Mouse (Mus musculus) ES-E14 (cell line): ENCODE measurements around the gene Ap1s1. TPM values are rescaled to one million over a fixed set of nuclear protein-coding genes. Genes with fewer than 3 reads are reported as not detected.

Experiments used
- DNase-seq: peaks from one replicate; pipeline ENCODE4 v3.0.0-alpha.2; 2013; ENCODE audit warnings: low read depth, low spot score
- H3K27ac ChIP-seq: 2 replicates; pipeline ENCODE4 v1.5.1; 2012; ENCODE audit warnings: low read depth, mild to moderate bottlenecking, low read length, moderate library complexity, mixed read lengths; ENCODE audit not compliant: poor library complexity, insufficient read depth, severe bottlenecking
- H3K36me3 ChIP-seq: 2 replicates; pipeline ENCODE4 v1.6.1; 2012; ENCODE audit warnings: mild to moderate bottlenecking, low read length, moderate library complexity, mixed read lengths; ENCODE audit not compliant: control insufficient read depth, poor library complexity, insufficient read depth, severe bottlenecking
- H3K4me1 ChIP-seq, 2 experiments: fragments of 150-350 bp in 1 of 2; sonication (generic) in 1 of 2; 2 replicates each; pipeline ENCODE4 v1.6.1; 2012; ENCODE audit warnings: low read length in 2 of 2, mild to moderate bottlenecking in 1 of 2, mixed read lengths in 1 of 2; ENCODE audit not compliant: control insufficient read depth in 2 of 2, insufficient read depth in 2 of 2, poor library complexity in 1 of 2
- H3K4me3 ChIP-seq, 2 experiments: fragments of 150-350 bp in 1 of 2; sonication (generic) in 1 of 2; 2 replicates each; pipeline ENCODE4 v1.5.1; 2012; ENCODE audit warnings: low read length in 2 of 2, low read depth in 1 of 2, mild to moderate bottlenecking in 1 of 2, mixed read lengths in 1 of 2; ENCODE audit not compliant: insufficient read depth in 1 of 2, poor library complexity in 1 of 2, severe bottlenecking in 1 of 2
- H3K9ac ChIP-seq: 2 replicates; pipeline ENCODE4 v1.6.1; 2012; ENCODE audit warnings: low read depth, mild to moderate bottlenecking, low read length, mixed read lengths; ENCODE audit not compliant: poor library complexity, insufficient read depth, severe bottlenecking
- H3K9me3 ChIP-seq: fragments of 150-350 bp; sonication (generic); 2 replicates; pipeline ENCODE4 v1.6.1; 2012; ENCODE audit warnings: low read depth, mild to moderate bottlenecking, low read length; ENCODE audit not compliant: control insufficient read depth, insufficient read depth
- CHD2 ChIP-seq: IDR thresholded peaks from 2 replicates; pipeline ENCODE4 v1.6.1; 2014; ENCODE audit warnings: mild to moderate bottlenecking, low read depth, low read length, inconsistent platforms
- HCFC1 ChIP-seq: IDR thresholded peaks from 2 replicates; pipeline ENCODE4 v1.6.1; 2012; ENCODE audit warnings: low read length, inconsistent platforms, borderline replicate concordance; ENCODE audit not compliant: insufficient read depth
- MAFK ChIP-seq: IDR thresholded peaks from 2 replicates; pipeline ENCODE4 v1.6.1; 2014; ENCODE audit warnings: mild to moderate bottlenecking, low read depth, low read length, inconsistent platforms; ENCODE audit not compliant: insufficient read depth
- ZC3H11A ChIP-seq: IDR thresholded peaks from 2 replicates; pipeline ENCODE4 v1.6.1; 2012; ENCODE audit warnings: low read depth, mild to moderate bottlenecking, inconsistent platforms, low read length, borderline replicate concordance
- ZNF384 ChIP-seq: IDR thresholded peaks from 2 replicates; pipeline ENCODE4 v1.6.1; 2012; ENCODE audit warnings: low read depth, low read length, inconsistent platforms
- in situ Hi-C, 2 experiments: fragments of 600-800 bp; cut with MboI; formaldehyde crosslinking; loops; one replicate each; pipeline ENCODE4 v1.15.1; 2025; ENCODE audit warnings: low sequenced_read_pairs in 2 of 2, inconsistent platforms in 1 of 2; ENCODE audit not compliant: unreplicated experiment in 2 of 2
- total RNA-seq: library from RNA; depleted of rRNA; stranded (reverse); fragments of 300-350 nt; gene quantifications from 2 replicates; pipeline ENCODE4 v1.2.3, GENCODE M21; 2012; rRNA removed

The Ap1s1 gene
- total RNA-seq, 1 experiment = 112 TPM

- in situ Hi-C loops = no loop called here
- no peak for DNase-seq
These were observed 57.5 kb downstream of the Ap1s1 start for GRCm38 (mm10) chr5:136988420-136988819.

DNA sequence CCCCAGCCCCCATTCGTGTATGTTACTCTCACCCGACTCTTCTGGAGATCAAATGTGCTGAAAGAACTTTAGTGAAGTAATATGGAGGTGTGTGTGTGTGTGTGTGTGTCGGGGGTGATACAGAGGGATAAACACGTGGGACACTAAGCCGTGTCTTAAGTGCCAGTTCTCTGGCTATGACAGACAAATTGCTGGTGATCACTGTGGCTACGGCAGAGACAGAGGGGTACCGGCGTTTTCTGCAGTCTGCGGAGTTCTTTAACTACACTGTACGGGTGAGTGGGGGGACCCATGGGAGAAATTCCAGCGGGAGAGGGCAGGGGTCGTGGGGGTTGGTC, 58.0 kb downstream of the Ap1s1 start, which contains the start of gene Znhit1:
Znhit1 (minus strand) TSS at position 88 of the 338 bp plus-strand sequence.
- Histone ChIP-seq H3K9me3 (no peaks in the 10 kb centered on the region), H3K4me3 (peak within 1 kb of the TSS; percentile 75 to 89), H3K4me1 (0 out of 4 replicates have a peak, but pooled peaks cover 0 to 7% of the 10 kb centered on the region in 2 experiments), H3K9ac (peak within 1 kb of the TSS; percentile 85), H3K36me3 (peaks cover 33% of the 10 kb centered on the region), H3K27ac (peak within 1 kb of the TSS; percentile 71)
- no peak for DNase-seq
- in situ Hi-C loops = no loop called here
- no peak for TF ChIP-seq MAFK
- TF ChIP-seq HCFC1 = no peak
- TF ChIP-seq ZNF384 = no peak
- no peak for TF ChIP-seq ZC3H11A
- TF ChIP-seq CHD2 = no peak

More at GRCm38 (mm10) chr5:136988420-136988819, 57.5 kb downstream of the Ap1s1 start:
- no peaks in the 10 kb centered on the region for H3K9me3 ChIP-seq
- H3K4me3 ChIP-seq = peak overlapping the region; percentile 75 to 89
- peaks cover 37% of the 10 kb centered on the region for H3K36me3 ChIP-seq
- TF ChIP-seq CHD2 (no peak), ZNF384 (no peak), ZC3H11A (no peak), MAFK (no peak), HCFC1 (no peak)
- H3K27ac ChIP-seq = no peak overlapping the region
- peak overlapping the region; percentile 85 for H3K9ac ChIP-seq
- H3K4me1 ChIP-seq = 0 out of 4 replicates have a peak, but pooled peaks cover 0 to 7% of the 10 kb centered on the region in 2 experiments

DNA sequence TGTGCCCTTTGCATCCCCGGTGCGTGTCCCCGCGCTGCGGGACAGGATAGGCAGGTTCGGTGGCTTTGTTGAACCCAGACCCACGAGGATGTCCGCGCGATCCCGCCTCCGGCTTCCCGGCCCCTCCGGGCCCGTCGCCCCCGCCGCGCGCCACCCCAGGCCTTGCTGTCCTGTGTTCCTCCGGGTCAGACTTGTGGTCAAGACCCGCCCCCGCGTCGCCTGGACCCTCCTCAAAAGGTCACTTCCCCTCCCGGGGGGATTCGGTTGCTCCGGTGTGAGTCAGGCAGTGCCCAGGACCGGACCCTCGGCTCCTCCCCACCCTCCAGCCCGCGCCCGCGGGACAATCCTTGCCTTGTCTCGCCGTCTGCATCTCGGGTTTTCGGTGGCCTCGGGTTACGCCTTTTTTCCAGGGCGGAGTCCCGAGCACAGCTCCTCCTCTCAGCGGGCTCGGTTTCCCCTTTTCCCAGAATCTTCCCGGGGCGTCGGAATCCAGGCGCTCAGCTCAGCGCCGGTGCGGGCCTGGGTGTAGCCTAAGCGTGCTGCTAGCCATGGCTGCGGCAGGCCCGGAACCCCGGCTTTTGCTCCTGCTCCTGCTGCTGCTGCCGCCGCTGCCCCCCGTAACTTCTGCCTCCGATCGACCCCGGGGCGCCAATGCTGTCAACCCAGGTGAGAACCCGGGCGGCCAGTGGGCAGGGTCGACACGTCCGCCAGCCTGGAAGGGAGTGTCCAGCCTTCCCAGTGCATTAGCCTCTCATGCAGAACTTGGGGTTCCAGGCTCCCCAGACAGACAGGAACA, 58.6 kb downstream of the Ap1s1 start:
- Histone ChIP-seq H3K9me3 (no peaks in the 10 kb centered on the region), H3K36me3 (peaks cover 31% of the 10 kb centered on the region), H3K9ac (peak overlapping the region; percentile 85), H3K4me3 (peak overlapping the region; percentile 75 to 89), H3K4me1 (0 out of 4 replicates have a peak, but pooled peaks cover 0 to 9% of the 10 kb centered on the region in 2 experiments), H3K27ac (peak overlapping the region; percentile 71)
- TF ChIP-seq MAFK = 0 out of 2 replicates have a peak, but pooled peaks have one; percentile 10
- TF ChIP-seq ZC3H11A = no peak
- in situ Hi-C loops = no loop called here
- DNase-seq = peak; percentile 47

DNA sequence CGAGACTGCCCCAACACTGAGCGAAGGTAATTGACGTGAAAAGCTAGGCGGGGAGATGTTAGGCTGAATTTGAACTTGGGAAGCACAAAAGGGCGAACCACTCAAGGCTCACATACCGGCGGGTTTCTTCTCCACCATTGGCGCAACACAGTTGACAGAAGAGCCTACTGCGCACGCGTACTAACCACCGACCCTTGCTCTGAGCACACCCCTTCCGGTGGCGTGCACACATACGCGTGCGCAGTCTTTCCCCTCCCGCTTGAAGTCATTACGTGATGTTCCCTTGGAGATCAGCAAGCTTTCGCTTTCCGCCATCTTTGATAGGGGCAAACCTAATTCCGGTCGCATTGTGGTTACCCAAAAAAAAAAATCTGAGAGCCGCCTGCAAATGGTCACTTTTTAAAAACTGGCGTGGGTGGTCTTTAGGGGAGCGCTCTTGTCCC, 59.2 kb downstream of the Ap1s1 start, which contains the start of gene Plod3:
Plod3 (plus strand) TSS at position 325 of the 443 bp plus-strand sequence.
- no peaks in the 10 kb centered on the region for H3K9me3 ChIP-seq
- H3K9ac ChIP-seq = peak within 1 kb of the TSS; percentile 87
- H3K4me1 ChIP-seq = 0 out of 4 replicates have a peak, but pooled peaks cover 0 to 9% of the 10 kb centered on the region in 2 experiments
- in situ Hi-C loops = no loop called here
- peak within 1 kb of the TSS; percentile 76 to 89 for H3K4me3 ChIP-seq
- TF ChIP-seq MAFK (no peak), HCFC1 (peak; percentile 86), ZNF384 (peak; percentile 86), ZC3H11A (no peak)
- H3K27ac ChIP-seq = peak within 1 kb of the TSS; percentile 71
- peaks cover 28% of the 10 kb centered on the region for H3K36me3 ChIP-seq
- DNase-seq = peak; percentile 98

Other genes with a start within 250 kb of the Ap1s1 start
- 2.9 and 5.8 TPM in 2 replicates for gene Col26a1, start 162.9 kb downstream of the Ap1s1 start, total RNA-seq
- gene Ift22, start 138.0 kb downstream of the Ap1s1 start, total RNA-seq = 15.9 and 18.3 TPM in 2 replicates
- 106 and 114 TPM in 2 replicates for gene Fis1, start 92.9 kb downstream of the Ap1s1 start, total RNA-seq
- 0.94 and 1.4 TPM in 2 replicates for gene Cldn15, start 79.5 kb downstream of the Ap1s1 start, total RNA-seq
- 155 and 201 TPM in 2 replicates for gene Plod3, start 59.1 kb downstream of the Ap1s1 start, total RNA-seq
- gene Znhit1, start 58.1 kb downstream of the Ap1s1 start, total RNA-seq = 41.2 and 46.0 TPM in 2 replicates
- 32.2 and 45.6 TPM in 2 replicates for gene Vgf, start 19.7 kb downstream of the Ap1s1 start, total RNA-seq
- gene Serpine1, start 26.1 kb upstream of the Ap1s1 start, total RNA-seq = 91.8 and 166 TPM in 2 replicates
- 5.3 and 7.2 TPM in 2 replicates for gene Trim56, start 70.1 kb upstream of the Ap1s1 start, total RNA-seq
- gene Muc3, start 103.2 kb upstream of the Ap1s1 start, total RNA-seq = 3.1 and 3.4 TPM in 2 replicates
- gene Muc3a, start 166.3 kb upstream of the Ap1s1 start, total RNA-seq = 0.26 and 0.36 TPM in 2 replicates
- 0.31 TPM in 1 of 2 replicates, not detected in the other for gene Ache, start 241.4 kb upstream of the Ap1s1 start, total RNA-seq
- gene Ufsp1, start 248.5 kb upstream of the Ap1s1 start, total RNA-seq = 3.6 and 6.3 TPM in 2 replicates